Mouse (Mus musculus) intestine, postnatal 0 days (tissue): ENCODE results near the gene Eftud2. TPM values are rescaled to one million over a fixed set of nuclear protein-coding genes. Genes with fewer than 3 reads are reported as not detected.

Source experiments
- ATAC-seq: fragments of 200-750 bp; cut with Nextera tagmentation; 2 replicates; pipeline ENCODE4 v1.8.0; 2017; ENCODE audit warnings: mild to moderate bottlenecking, moderate TSS enrichment, moderate library complexity
- H3K27ac ChIP-seq: fragments of 300-500 bp; sonication (generic); 2 replicates; pipeline ENCODE4 v1.5.1; 2014; ENCODE audit warnings: mild to moderate bottlenecking, low read depth, low read length, moderate library complexity
- H3K27me3 ChIP-seq: fragments of 300-500 bp; sonication (generic); replicated peaks from 2 replicates; pipeline ENCODE4 v1.6.1; 2014; ENCODE audit warnings: low read length, mixed read lengths; ENCODE audit not compliant: control insufficient read depth, insufficient read depth
- H3K36me3 ChIP-seq: fragments of 300-500 bp; sonication (generic); 2 replicates; pipeline ENCODE4 v1.6.1; 2014; ENCODE audit warnings: mild to moderate bottlenecking, moderate library complexity; ENCODE audit not compliant: control insufficient read depth, insufficient read depth
- H3K4me1 ChIP-seq: fragments of 300-500 bp; sonication (generic); replicated peaks from 2 replicates; pipeline ENCODE4 v1.6.1; 2014; ENCODE audit warnings: antibody characterized with exemption, low read length, mixed read lengths; ENCODE audit not compliant: control insufficient read depth, insufficient read depth
- H3K4me2 ChIP-seq: fragments of 300-500 bp; sonication (generic); replicated peaks from 2 replicates; pipeline ENCODE4 v1.6.1; 2014; ENCODE audit warnings: low read depth, mild to moderate bottlenecking, moderate library complexity
- H3K4me3 ChIP-seq: fragments of 300-500 bp; sonication (generic); 2 replicates; pipeline ENCODE4 v1.5.1; 2014; ENCODE audit warnings: low read depth, low read length
- H3K9ac ChIP-seq: fragments of 300-500 bp; sonication (generic); 2 replicates; pipeline ENCODE4 v1.6.1; 2014; ENCODE audit warnings: mild to moderate bottlenecking, low read depth, low read length
- H3K9me3 ChIP-seq: fragments of 300-500 bp; sonication (generic); 2 replicates; pipeline ENCODE4 v1.6.1; 2016; ENCODE audit warnings: mixed run types; ENCODE audit not compliant: control insufficient read depth
- CTCF ChIP-seq: sonication (generic); IDR thresholded peaks from 2 replicates; pipeline ENCODE4 v1.5.1; 2016; ENCODE audit warnings: low read depth, mild to moderate bottlenecking, control low read depth, antibody characterized with exemption, moderate library complexity
- WGBS: fragments of 180-500 bp; shearing (Covaris S2); extraction: QIAGEN DNeasy Blood & Tissue Kit; methylation state at CpG from one replicate; pipeline ENCODE4 v1.1.7; 2014; 5-methylcytosine and 5-hydroxymethylcytosine counted together
- polyA plus RNA-seq: library from polyadenylated mRNA; unstranded; fragments of >200 nt; fragmentation: Nextera tagmentation; extraction: Ambion mirVana; gene quantifications from 2 replicates; pipeline ENCODE4 v1.2.1, GENCODE M21; 2015

The Eftud2 gene
- polyA plus RNA-seq, 1 experiment from 2014 or later, result 50.9 TPM

DNA sequence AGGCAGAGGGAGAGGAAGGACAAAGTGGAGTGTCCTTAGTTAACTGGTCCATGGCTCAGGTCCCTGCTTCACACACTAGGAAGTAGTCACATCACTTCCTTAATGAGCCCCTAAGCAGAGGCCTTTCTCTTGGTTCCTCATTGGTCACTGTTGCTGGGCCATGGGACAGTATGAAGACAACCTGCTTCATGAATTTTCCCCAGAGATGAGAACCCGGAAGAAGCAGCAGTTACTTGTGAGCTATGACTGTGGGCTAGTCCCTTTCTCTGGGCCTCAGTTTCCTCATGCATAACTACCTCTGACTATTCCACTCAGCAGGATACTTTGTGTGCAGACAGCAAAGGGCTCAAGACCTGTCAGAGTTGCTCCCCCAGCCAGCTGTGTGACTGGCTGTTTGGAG is 43.4 kb downstream of the Eftud2 start:
- peaks cover 52% of the 10 kb centered on the region for H3K36me3 ChIP-seq
- H3K27me3 ChIP-seq, result no peaks in the 10 kb centered on the region
- H3K4me1 ChIP-seq, result no peaks in the 10 kb centered on the region
- no peak overlapping the region for H3K4me2 ChIP-seq
- no peaks in the 10 kb centered on the region for H3K9me3 ChIP-seq
- no peak overlapping the region for H3K9ac ChIP-seq
- no peak overlapping the region for H3K27ac ChIP-seq
- WGBS, result 88% methylated on average over 1 of the region's 1 CpGs
- ATAC-seq, result no peak
- no peak overlapping the region for H3K4me3 ChIP-seq
- TF ChIP-seq CTCF, result no peak

- no peak overlapping the region for H3K4me3 ChIP-seq
- H3K9ac ChIP-seq, result no peak overlapping the region
- no peaks in the 10 kb centered on the region for H3K9me3 ChIP-seq
- H3K27ac ChIP-seq, result no peak overlapping the region
- ATAC-seq, result no peak
- TF ChIP-seq CTCF, result no peak
- no peaks in the 10 kb centered on the region for H3K27me3 ChIP-seq
- peaks cover 44% of the 10 kb centered on the region for H3K36me3 ChIP-seq
- H3K4me1 ChIP-seq, result no peaks in the 10 kb centered on the region
- no peak overlapping the region for H3K4me2 ChIP-seq
- WGBS, result 83% methylated on average over 9 of the region's 9 CpGs
Observed at GRCm38 (mm10) chr11:102836146-102836545, 44.6 kb downstream of the Eftud2 start.

DNA sequence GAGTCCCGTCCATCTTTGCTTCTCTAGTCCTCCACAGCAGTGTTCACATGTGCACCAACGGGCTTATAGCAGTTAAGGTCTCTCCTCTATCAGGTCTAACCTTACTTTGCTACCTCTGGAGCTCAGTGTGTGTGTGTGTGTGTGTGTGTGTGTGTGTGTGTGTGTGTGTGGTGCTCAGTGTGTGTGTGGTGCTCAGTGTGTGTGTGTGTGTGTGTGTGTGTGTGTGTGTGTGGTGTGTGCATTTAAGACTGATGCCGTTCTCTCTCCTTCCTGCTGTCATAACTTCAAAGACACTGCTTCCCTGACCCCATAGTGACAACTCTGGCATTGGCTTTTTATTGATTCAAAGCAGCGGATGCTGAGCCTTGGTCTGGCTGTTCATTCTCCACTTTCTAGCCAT is 45.2 kb downstream of the Eftud2 start, which contains the start of gene Higd1b:
Higd1b (plus strand) TSS at position 301 of the 400 bp plus-strand sequence.
- Histone ChIP-seq H3K4me2 (no peak within 1 kb of the TSS), H3K27me3 (no peaks in the 10 kb centered on the region), H3K4me1 (no peaks in the 10 kb centered on the region), H3K9ac (no peak within 1 kb of the TSS), H3K4me3 (no peak within 1 kb of the TSS), H3K36me3 (peaks cover 39% of the 10 kb centered on the region), H3K27ac (no peak within 1 kb of the TSS), H3K9me3 (no peaks in the 10 kb centered on the region)
- 73% methylated on average over 4 of the region's 4 CpGs for WGBS
- ATAC-seq, result no peak
- no peak for TF ChIP-seq CTCF

DNA sequence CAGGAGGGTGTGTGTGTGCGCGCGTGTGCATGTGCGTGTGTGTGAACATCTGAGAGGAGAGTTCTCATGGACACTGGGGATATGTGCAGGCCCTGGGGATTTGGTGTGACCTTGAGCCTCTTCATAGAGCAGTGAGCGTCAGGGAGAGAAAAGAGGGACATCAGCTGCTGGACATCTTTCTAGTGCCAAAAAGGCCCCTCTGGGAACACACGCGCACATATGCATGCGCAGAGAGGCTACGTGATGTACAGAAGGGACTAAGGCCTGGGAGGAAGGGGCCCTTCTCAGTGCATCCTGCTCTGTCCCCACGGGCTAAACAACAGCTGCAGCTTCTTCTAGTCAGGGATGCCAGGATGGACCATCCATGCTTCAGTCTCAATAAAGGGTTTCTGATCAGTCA is 46.6 kb downstream of the Eftud2 start:
- H3K9ac ChIP-seq, result no peak overlapping the region
- no peak for ATAC-seq
- no peaks in the 10 kb centered on the region for H3K27me3 ChIP-seq
- H3K4me1 ChIP-seq, result no peaks in the 10 kb centered on the region
- H3K27ac ChIP-seq, result no peak overlapping the region
- H3K4me3 ChIP-seq, result no peak overlapping the region
- no peaks in the 10 kb centered on the region for H3K9me3 ChIP-seq
- H3K36me3 ChIP-seq, result peaks cover 26% of the 10 kb centered on the region
- TF ChIP-seq CTCF, result no peak
- no peak overlapping the region for H3K4me2 ChIP-seq
- WGBS, result 80% methylated on average over 10 of the region's 10 CpGs

DNA sequence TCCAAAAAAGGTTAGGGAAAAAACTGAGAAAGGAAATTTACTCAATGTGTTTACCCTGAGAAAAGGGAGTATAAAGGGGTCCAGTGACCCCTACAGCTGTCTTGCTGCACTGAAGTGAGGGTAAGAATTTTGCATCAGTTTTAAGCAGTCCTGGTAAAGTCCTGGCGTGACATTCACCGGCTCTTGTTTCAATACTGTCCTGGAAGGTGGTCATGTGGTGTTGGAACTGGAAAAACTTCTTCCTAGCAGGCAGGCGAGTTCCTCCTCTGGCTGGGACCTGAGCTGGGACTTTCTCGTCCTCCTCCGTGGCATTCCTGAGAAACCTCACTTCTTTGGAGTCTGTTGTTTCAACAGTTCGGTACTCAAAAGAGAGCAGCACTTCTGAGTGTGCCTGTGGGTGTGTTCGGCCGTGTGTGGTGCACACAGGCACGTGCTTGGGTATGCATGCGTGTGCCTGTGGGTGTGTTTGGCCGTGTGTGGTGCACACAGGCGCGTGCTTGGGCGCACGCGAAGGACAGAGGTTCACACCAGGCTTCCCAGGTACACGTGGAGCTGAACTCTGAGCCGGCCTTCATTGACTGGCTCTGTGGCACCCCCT is 48.0 kb downstream of the Eftud2 start:
- no peak overlapping the region for H3K4me2 ChIP-seq
- no peak for ATAC-seq

DNA sequence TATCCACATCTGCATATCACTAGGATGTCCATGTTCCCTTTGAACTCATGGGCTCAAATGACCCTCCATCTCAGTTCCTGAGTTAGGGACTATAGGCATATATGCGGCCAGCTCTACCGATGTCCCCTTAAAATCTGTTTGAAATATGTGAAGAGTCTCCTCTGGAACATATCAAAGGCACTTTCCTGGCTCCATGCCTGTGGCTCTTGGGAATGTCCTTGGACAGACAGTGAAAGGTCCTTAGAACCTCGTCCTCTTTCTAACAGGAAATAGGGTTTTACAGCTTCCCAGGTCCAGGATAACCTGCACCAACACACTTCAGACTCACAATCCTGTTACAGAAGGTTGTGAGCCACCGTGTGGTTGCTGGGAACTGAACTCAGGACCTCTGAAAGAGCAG is 50.5 kb downstream of the Eftud2 start:
- H3K27me3 ChIP-seq, result no peaks in the 10 kb centered on the region
- no peak for TF ChIP-seq CTCF
- no peaks in the 10 kb centered on the region for H3K9me3 ChIP-seq
- 64% methylated on average over 4 of the region's 4 CpGs for WGBS
- H3K4me1 ChIP-seq, result no peaks in the 10 kb centered on the region
- no peak for ATAC-seq
- no peak overlapping the region for H3K4me3 ChIP-seq
- no peak overlapping the region for H3K9ac ChIP-seq
- H3K27ac ChIP-seq, result no peak overlapping the region
- no peaks in the 10 kb centered on the region for H3K36me3 ChIP-seq
- H3K4me2 ChIP-seq, result no peak overlapping the region

More for the DNA sequence above, 48.0 kb downstream of the Eftud2 start:
- 53% methylated on average over 18 of the region's 18 CpGs for WGBS
- 0 out of 2 replicates have a peak, but pooled peaks have one; percentile 17 for TF ChIP-seq CTCF
- no peaks in the 10 kb centered on the region for H3K27me3 ChIP-seq
- H3K9ac ChIP-seq, result no peak overlapping the region
- peaks cover 13% of the 10 kb centered on the region; the same call in 1 of the 2 replicates for H3K36me3 ChIP-seq
- no peaks in the 10 kb centered on the region for H3K4me1 ChIP-seq
- H3K4me3 ChIP-seq, result no peak overlapping the region
- H3K9me3 ChIP-seq, result no peaks in the 10 kb centered on the region
- no peak overlapping the region for H3K27ac ChIP-seq
